Mouse (Mus musculus): ENCODE results near the gene Glipr1.
"Not testable (repeated sequence)": the region's sequence is repeated elsewhere in the genome, so short reads cannot be mapped to it uniquely, and the experiment has no call there.

DNA sequence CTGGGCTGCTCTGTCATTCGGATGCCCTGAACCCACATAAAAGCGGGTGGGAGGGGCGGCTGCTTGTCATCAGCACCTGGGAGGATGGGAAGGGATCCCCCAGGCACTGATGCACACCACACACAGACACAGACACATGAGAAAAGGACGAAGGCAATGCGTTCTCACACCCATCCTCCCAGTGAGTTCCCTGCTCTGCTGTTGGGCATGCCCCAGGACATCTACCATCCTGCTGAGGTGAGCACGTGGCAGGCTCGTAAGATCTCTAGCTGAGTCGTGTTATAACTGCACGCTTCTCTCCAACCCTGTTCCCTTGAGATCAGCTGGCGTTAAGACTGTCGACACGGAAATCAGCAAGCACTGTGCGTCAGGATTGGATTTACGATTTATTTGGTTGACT, 41.9 kb upstream of the Glipr1 start:
- not testable (repeated sequence) for TF ChIP-seq TAL1, GATA1 (IDR thresholded peaks at IDR 0.05; ENCODE audit: low read length)

Measured in erythroblast, embryonic 14.5 days (primary cell).